Mouse (Mus musculus): Measurements from ENCODE around the gene Ndufa4.

DNA sequence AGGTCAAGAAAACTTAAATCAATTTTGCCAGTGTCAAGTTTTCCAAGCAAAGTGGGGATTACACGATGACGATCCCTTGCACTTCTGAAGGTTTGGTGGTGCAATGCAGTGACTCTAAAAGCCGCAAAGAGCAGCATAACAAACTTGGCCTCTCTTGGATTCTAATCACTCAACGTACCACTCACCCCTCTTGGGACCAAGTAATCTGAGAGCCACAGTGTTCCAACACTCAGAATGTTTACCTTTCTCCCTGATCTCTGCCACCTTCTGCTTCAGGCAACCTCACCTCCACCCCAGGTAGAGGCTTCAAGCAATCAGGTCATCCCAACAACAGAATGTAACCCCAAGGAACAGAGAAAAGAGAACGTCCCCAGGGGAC, 418 bp downstream of the Ndufa4 start:
- TF ChIP-seq CTCF (IDR thresholded peaks at IDR 0.05; ENCODE audit: low read depth, low read length) (no peak), POLR2AphosphoS5 (IDR thresholded peaks at IDR 0.05; ENCODE audit: insufficient replicate concordance, low read depth, low read length) (no peak), GATA2 (IDR thresholded peaks at IDR 0.05; ENCODE audit: borderline replicate concordance, low read depth, low read length) (no peak), TAL1 (conservative IDR thresholded peaks at IDR 0.05; ENCODE audit: low read depth, low read length) (no peak)
